Mouse (Mus musculus) embryonic facial prominence, embryonic 14.5 days (tissue): ENCODE measurements around the gene Slc15a1. TPM values are rescaled to one million over a fixed set of nuclear protein-coding genes. Genes with fewer than 3 reads are reported as not detected.
"Not testable (repeated sequence)": the region's sequence is repeated elsewhere in the genome, so short reads cannot be mapped to it uniquely, and the experiment has no call there.

Source experiments
- ATAC-seq: fragments of 200-750 bp; cut with Nextera tagmentation; 2 replicates; pipeline ENCODE4 v1.8.0; 2017; ENCODE audit warnings: low read depth, moderate number of reproducible peaks, moderate TSS enrichment
- DNase-seq: peaks from one replicate; pipeline ENCODE4 v3.0.0-alpha.2; 2015; ENCODE audit warnings: low spot score
- H3K27ac ChIP-seq: fragments of 300-500 bp; sonication (generic); replicated peaks from 2 replicates; pipeline ENCODE4 v1.5.1; 2014; ENCODE audit warnings: low read depth, mild to moderate bottlenecking, low read length, moderate library complexity
- H3K27me3 ChIP-seq: fragments of 300-500 bp; sonication (generic); replicated peaks from 2 replicates; pipeline ENCODE4 v1.6.1; 2014; ENCODE audit warnings: low read length; ENCODE audit not compliant: control insufficient read depth, insufficient read depth
- H3K36me3 ChIP-seq: fragments of 300-500 bp; sonication (generic); 2 replicates; pipeline ENCODE4 v1.6.1; 2014; ENCODE audit warnings: low read length, mixed read lengths; ENCODE audit not compliant: control insufficient read depth, insufficient read depth
- H3K4me1 ChIP-seq: fragments of 300-500 bp; sonication (generic); 2 replicates; pipeline ENCODE4 v1.6.1; 2014; ENCODE audit warnings: antibody characterized with exemption, low read length; ENCODE audit not compliant: control insufficient read depth, insufficient read depth
- H3K4me2 ChIP-seq: fragments of 300-500 bp; sonication (generic); 2 replicates; pipeline ENCODE4 v1.6.1; 2014; ENCODE audit warnings: low read depth, mild to moderate bottlenecking, low read length, moderate library complexity, mixed read lengths
- H3K4me3 ChIP-seq: fragments of 300-500 bp; sonication (generic); 2 replicates; pipeline ENCODE4 v1.5.1; 2014; ENCODE audit warnings: low read depth, mild to moderate bottlenecking, low read length
- H3K9ac ChIP-seq: fragments of 300-500 bp; sonication (generic); 2 replicates; pipeline ENCODE4 v1.6.1; 2014; ENCODE audit warnings: low read depth, mild to moderate bottlenecking, low read length, moderate library complexity, mixed read lengths
- H3K9me3 ChIP-seq: fragments of 300-500 bp; sonication (generic); 2 replicates; pipeline ENCODE4 v1.6.1; 2016; ENCODE audit warnings: low read length; ENCODE audit not compliant: control insufficient read depth
- WGBS: fragments of 180-500 bp; shearing (Covaris S2); extraction: QIAGEN DNeasy Blood & Tissue Kit; methylation state at CpG from one replicate; pipeline ENCODE4 v1.1.7; 2014; 5-methylcytosine and 5-hydroxymethylcytosine counted together
- polyA plus RNA-seq: library from polyadenylated mRNA; unstranded; fragments of >200 nt; fragmentation: Nextera tagmentation; extraction: Ambion mirVana; gene quantifications from 2 replicates; pipeline ENCODE4 v1.2.1, GENCODE M21; 2014

The Slc15a1 gene
- polyA plus RNA-seq, 1 experiment from 2014 or later = 0.54 TPM

- WGBS = 61% methylated on average over 4 of the region's 4 CpGs
- ATAC-seq = no peak
- no peak overlapping the region for H3K4me2 ChIP-seq
These were observed 82.2 kb downstream of the Slc15a1 start for GRCm38 (mm10) chr14:121422664-121423340.

DNA sequence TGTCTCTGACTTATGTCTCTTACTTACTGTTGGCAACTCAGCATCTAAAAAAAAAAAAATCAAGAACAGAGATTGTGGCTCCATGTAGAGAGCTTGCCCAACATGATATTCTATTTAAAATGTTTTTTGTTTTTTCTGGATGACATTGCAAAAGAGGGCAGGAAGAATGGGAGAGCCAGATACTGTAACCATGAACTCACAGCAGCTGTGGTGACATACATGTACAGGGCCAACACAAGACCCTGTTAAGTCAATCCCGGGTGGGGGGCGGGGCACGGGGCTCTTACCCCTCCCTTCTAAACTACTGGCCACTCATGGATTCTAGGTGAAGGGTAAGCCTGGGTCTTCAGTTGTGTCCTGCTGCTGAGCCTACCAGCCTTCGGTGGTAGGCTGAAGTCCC is 83.1 kb downstream of the Slc15a1 start:
- no peak overlapping the region for H3K4me3 ChIP-seq
- H3K36me3 ChIP-seq = no peaks in the 10 kb centered on the region
- 90% methylated on average over 4 of the region's 4 CpGs for WGBS
- H3K4me1 ChIP-seq = no peaks in the 10 kb centered on the region
- no peak overlapping the region for H3K4me2 ChIP-seq
- no peak overlapping the region for H3K9ac ChIP-seq
- no peak for DNase-seq
- H3K9me3 ChIP-seq = peaks cover 10% of the 10 kb centered on the region; the same call in 1 of the 2 replicates
- no peak for ATAC-seq
- no peak overlapping the region for H3K27ac ChIP-seq
- no peaks in the 10 kb centered on the region for H3K27me3 ChIP-seq

More at GRCm38 (mm10) chr14:121422664-121423340, 82.2 kb downstream of the Slc15a1 start:
- Histone ChIP-seq H3K4me1 (no peaks in the 10 kb centered on the region), H3K9ac (no peak overlapping the region), H3K4me3 (no peak overlapping the region), H3K27ac (no peak overlapping the region), H3K36me3 (no peaks in the 10 kb centered on the region), H3K9me3 (peaks cover 13% of the 10 kb centered on the region; the same call in 1 of the 2 replicates), H3K27me3 (no peaks in the 10 kb centered on the region)
- DNase-seq = no peak

DNA sequence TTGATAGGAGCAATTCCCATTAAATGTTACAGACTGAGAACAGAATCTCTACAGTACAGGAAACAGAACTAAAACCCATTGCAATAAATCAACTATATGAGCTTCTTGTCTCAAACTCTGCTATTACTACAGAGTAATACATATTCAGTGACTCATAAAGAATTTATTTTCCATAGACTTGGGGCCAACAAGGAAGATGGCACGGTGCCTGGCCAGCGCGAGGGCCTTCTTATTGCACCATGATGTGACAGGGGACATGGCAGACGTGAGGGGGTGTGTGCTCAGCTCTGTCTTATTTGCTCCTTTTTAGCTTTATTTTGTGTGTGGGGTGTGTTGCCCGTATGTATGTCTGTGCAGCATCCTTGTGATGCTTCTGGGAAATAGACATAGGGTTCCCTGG is 87.5 kb downstream of the Slc15a1 start:
- ATAC-seq (no peak), DNase-seq (no peak)
- Histone ChIP-seq H3K36me3 (no peaks in the 10 kb centered on the region), H3K27ac (no peak overlapping the region), H3K4me1 (no peaks in the 10 kb centered on the region), H3K4me2 (no peak overlapping the region), H3K4me3 (no peak overlapping the region), H3K27me3 (no peaks in the 10 kb centered on the region), H3K9ac (no peak overlapping the region), H3K9me3 (peaks cover 10% of the 10 kb centered on the region; the same call in 1 of the 2 replicates)
- WGBS = 88% methylated on average over 5 of the region's 5 CpGs

GRCm38 (mm10) chr14:121416626-121417319 is 88.3 kb downstream of the Slc15a1 start:
- Histone ChIP-seq H3K4me2 (no peak overlapping the region), H3K9me3 (peaks cover 10% of the 10 kb centered on the region; the same call in 1 of the 2 replicates), H3K4me1 (no peaks in the 10 kb centered on the region), H3K27me3 (no peaks in the 10 kb centered on the region), H3K4me3 (no peak overlapping the region), H3K27ac (no peak overlapping the region), H3K9ac (no peak overlapping the region), H3K36me3 (no peaks in the 10 kb centered on the region)
- no peak for ATAC-seq
- no peak for DNase-seq
- WGBS = 83% methylated on average over 11 of the region's 12 CpGs

- Histone ChIP-seq H3K4me3 (no peak overlapping the region), H3K9ac (no peak overlapping the region), H3K9me3 (no peaks in the 10 kb centered on the region), H3K4me1 (no peaks in the 10 kb centered on the region), H3K27ac (no peak overlapping the region), H3K36me3 (no peaks in the 10 kb centered on the region), H3K27me3 (no peaks in the 10 kb centered on the region), H3K4me2 (no peak overlapping the region)
- DNase-seq = peak; percentile 54
- no peak for ATAC-seq
- 74% methylated on average over 6 of the region's 6 CpGs for WGBS
These were observed 90.3 kb downstream of the Slc15a1 start for GRCm38 (mm10) chr14:121414635-121415241.

GRCm38 (mm10) chr14:121413726-121414125 is 91.3 kb downstream of the Slc15a1 start:
- H3K9me3 ChIP-seq, H3K27ac ChIP-seq, H3K4me3 ChIP-seq, H3K4me1 ChIP-seq, ATAC-seq, H3K27me3 ChIP-seq, DNase-seq, H3K36me3 ChIP-seq, H3K4me2 ChIP-seq, H3K9ac ChIP-seq: not testable (repeated sequence)
- WGBS = 95% methylated on average over 1 of the region's 1 CpGs

Other genes starting within 250 kb of the Slc15a1 start
- gene Stk24, start 125.2 kb downstream of the Slc15a1 start, polyA plus RNA-seq = 38.9 and 46.0 TPM in 2 replicates